Mouse (Mus musculus): ENCODE results near the gene Lcn2. TPM values are rescaled to one million over a fixed set of nuclear protein-coding genes. Genes with fewer than 3 reads are reported as not detected.

Lcn2 gene
- polyA plus RNA-seq, 1 experiment: 32.0 TPM

DNA sequence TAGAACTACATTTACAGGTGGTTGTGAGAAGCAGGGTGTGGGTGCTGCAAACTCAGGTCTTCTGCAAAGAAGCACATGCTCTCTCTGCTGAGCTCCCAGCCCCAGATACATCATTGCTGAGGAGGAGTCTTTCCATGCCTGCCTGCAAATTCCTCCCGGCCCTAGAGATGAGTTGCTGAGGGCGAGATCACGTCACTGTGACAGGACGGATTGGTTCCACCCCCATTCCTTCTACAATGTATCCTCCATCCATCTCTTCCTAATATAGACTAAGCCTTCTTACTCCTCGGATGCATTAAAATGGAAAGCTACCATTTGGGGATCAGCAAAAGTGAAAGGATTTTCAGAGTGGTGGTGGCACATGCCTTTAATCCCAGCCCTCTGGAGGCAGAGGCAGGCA is 37.5 kb upstream of the Lcn2 start:
- Histone ChIP-seq H3K4me3 (replicated peaks) (peak overlapping the region; percentile 38), H3K4me1 (peaks cover 82% of the 10 kb centered on the region), H3K9me3 (no peaks in the 10 kb centered on the region), H3K36me3 (replicated peaks; ENCODE audit: low read length) (peaks cover 28% of the 10 kb centered on the region), H3K27me3 (replicated peaks) (no peaks in the 10 kb centered on the region)
- no peak for TF ChIP-seq FLI1 (IDR thresholded peaks at IDR 0.05; ENCODE audit: low read length)
- TF ChIP-seq GATA1 (IDR thresholded peaks at IDR 0.05; ENCODE audit: borderline replicate concordance, low read length): no peak

DNA sequence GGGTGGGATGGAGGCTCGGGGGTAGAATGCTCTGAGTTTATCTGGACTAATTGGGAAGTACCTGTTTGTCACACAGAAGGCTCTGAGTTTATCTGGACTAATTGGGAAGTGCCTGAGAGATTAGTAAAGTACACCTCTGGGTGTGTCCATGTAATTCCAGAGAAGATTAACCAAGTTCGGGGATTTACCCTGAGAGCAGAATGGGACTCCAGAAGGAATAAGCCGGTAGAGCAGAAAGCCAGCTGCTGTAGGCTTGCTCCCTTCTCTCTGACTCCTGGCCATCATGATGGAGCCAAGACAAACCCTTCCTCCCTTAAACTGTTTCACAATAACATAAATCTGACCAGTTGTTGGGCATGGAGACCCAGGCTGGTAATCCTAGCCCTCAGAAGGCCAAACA is 36.7 kb upstream of the Lcn2 start:
- no peak for TF ChIP-seq GATA1 (IDR thresholded peaks at IDR 0.05; ENCODE audit: borderline replicate concordance, low read length)
- no peak for TF ChIP-seq FLI1 (IDR thresholded peaks at IDR 0.05; ENCODE audit: low read length)
- Histone ChIP-seq H3K36me3 (replicated peaks; ENCODE audit: low read length) (peaks cover 31% of the 10 kb centered on the region), H3K9me3 (no peaks in the 10 kb centered on the region), H3K27me3 (replicated peaks) (no peaks in the 10 kb centered on the region), H3K4me3 (replicated peaks) (no peak overlapping the region), H3K4me1 (peaks cover 81% of the 10 kb centered on the region)

DNA sequence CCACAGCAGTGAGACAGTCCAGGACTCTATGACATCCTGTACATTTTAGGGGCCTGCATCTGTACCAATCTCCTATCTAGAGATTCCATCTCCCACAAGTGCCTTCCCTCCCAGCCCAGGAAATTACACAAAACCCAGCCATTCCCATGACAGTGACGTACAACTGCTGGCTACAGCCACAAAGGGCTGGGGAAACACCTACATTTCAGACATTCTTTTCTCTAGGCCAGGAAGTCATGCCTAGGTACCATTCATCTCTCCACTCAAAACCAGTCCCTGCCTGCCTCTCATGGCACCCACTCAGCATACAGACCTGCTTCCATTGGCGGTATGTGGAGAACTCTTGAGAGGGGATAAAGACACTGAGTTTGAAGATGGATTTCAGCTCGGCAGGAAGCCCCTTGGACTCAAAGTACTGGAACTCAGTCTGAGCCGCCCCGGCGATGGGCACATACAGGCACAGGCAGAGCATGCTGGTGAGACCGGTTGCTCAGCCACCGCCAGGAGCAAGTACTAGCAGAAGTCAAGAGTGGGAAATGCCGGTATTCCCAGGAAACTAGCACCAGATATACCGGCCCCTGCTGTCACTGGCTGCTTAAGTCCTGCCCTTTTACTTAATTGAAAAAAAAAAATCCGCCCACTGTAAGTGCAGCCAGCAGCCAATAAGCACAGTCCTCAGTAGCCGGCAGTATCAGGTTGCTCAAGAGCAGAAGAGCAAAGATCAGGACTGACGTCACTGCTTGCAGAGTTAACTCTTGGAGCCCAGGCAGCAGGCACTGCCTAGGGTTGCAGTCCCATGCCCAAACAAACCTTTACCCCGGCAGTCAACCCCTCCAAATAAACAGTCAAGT is 35.7 kb upstream of the Lcn2 start:
- H3K4me3 ChIP-seq (replicated peaks): peak overlapping the region; percentile 88
- TF ChIP-seq GATA1 (IDR thresholded peaks at IDR 0.05; ENCODE audit: borderline replicate concordance, low read length) (no peak), FLI1 (IDR thresholded peaks at IDR 0.05; ENCODE audit: low read length) (no peak)

DNA sequence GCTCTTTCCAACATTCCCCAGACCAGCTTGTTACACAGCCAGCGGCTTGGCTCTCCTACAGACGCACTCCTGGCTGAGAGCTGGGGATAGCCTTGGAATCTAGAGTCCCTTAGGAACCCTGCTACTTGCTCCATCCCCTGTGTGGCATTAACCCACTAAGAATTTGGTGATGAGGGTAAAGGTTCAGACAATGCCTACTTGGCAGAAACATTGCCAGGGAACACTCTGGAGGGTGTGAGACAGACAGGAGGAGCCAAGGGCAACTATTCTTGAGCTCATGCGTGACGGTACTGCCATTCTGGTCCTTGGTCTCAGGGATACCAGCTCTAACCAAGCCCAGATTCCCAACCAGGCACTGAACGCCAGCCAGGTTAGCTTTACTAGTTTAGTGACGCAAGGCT is 33.8 kb upstream of the Lcn2 start:
- Histone ChIP-seq H3K4me3 (replicated peaks) (no peak overlapping the region), H3K9me3 (no peaks in the 10 kb centered on the region), H3K27me3 (replicated peaks) (no peaks in the 10 kb centered on the region), H3K4me1 (peaks cover 55% of the 10 kb centered on the region), H3K36me3 (replicated peaks; ENCODE audit: low read length) (peaks cover 57% of the 10 kb centered on the region)
- TF ChIP-seq FLI1 (IDR thresholded peaks at IDR 0.05; ENCODE audit: low read length) (no peak), GATA1 (IDR thresholded peaks at IDR 0.05; ENCODE audit: borderline replicate concordance, low read length) (no peak)

More for the DNA sequence above, 35.7 kb upstream of the Lcn2 start:
- no peaks in the 10 kb centered on the region for H3K9me3 ChIP-seq
- H3K27me3 ChIP-seq (replicated peaks): no peaks in the 10 kb centered on the region
- H3K4me1 ChIP-seq: peaks cover 70% of the 10 kb centered on the region
- H3K36me3 ChIP-seq (replicated peaks; ENCODE audit: low read length): peaks cover 39% of the 10 kb centered on the region

DNA sequence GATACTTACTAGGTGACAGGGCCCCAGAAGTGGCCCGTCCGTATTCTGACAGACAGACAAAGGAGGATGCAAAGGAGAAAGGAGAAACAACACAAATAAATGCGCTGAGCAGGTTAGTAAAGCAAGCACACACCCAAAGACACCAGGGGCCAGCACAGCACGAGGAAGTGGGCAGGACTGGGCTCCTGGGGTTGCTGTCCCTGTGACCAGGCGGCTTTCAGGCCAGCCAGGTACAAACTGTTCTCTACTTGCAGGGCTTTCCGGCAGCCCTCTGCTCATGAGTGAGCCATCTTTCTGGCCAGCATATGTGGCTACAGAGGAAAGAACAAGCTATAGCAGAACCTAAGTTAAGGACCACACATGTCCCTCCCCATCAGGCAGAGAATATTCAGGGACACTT is 32.6 kb upstream of the Lcn2 start:
- H3K4me1 ChIP-seq: peaks cover 45% of the 10 kb centered on the region
- TF ChIP-seq GATA1 (IDR thresholded peaks at IDR 0.05; ENCODE audit: borderline replicate concordance, low read length) (no peak), FLI1 (IDR thresholded peaks at IDR 0.05; ENCODE audit: low read length) (no peak)
- no peaks in the 10 kb centered on the region for H3K9me3 ChIP-seq
- H3K4me3 ChIP-seq (replicated peaks): no peak overlapping the region
- peaks cover 65% of the 10 kb centered on the region for H3K36me3 ChIP-seq (replicated peaks; ENCODE audit: low read length)
- no peaks in the 10 kb centered on the region for H3K27me3 ChIP-seq (replicated peaks)

DNA sequence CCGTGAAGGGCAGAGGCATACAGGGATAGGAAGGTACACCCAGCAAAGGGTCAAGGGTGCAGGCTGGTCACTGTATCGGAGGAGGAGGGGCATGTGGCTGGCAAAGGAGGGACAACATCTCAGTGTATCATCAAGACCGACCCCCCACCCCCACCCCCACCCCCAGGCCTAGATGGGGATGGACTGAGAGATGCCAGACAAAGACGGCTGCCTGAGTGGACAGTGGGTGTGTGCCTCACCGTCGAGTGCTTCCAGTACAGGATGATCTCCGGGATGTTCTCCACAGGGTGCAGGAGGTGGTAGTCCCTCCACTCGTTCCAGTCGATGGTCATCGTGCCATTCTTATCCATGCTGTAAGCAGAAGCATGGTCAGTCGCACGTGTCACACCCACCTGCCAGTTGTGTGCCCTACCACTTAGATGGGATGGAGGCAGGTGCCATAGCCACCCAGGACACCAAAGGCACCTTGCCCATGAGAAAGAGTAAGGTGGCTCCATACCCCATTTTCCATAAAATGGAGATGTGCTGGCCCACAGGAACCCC is 32.1 kb upstream of the Lcn2 start:
- TF ChIP-seq FLI1 (IDR thresholded peaks at IDR 0.05; ENCODE audit: low read length) (no peak), GATA1 (IDR thresholded peaks at IDR 0.05; ENCODE audit: borderline replicate concordance, low read length) (no peak)
- H3K4me1 ChIP-seq: peaks cover 41% of the 10 kb centered on the region
- no peaks in the 10 kb centered on the region for H3K27me3 ChIP-seq (replicated peaks)
- H3K4me3 ChIP-seq (replicated peaks): peak overlapping the region; percentile 52
- H3K36me3 ChIP-seq (replicated peaks; ENCODE audit: low read length): peaks cover 68% of the 10 kb centered on the region
- no peaks in the 10 kb centered on the region for H3K9me3 ChIP-seq

DNA sequence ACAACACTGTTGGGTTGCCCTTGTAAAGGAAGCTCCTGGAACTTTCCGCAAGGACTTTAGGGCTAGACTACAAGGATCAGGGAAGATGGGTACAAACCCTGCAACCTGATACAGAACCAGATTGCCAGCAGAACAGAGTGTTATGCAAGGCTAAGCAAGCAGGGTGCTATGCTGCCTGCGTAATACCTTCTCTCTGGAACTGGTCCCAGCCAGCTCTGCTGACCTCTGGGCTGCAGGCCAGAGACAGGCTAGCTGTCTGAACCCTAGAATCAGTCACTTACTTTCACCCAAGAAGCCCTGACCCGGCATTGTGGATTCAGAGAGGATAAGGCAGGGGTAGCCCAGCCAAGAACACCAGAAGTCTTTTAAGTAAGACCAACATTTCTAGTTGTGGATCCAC is 31.3 kb upstream of the Lcn2 start:
- Histone ChIP-seq H3K27me3 (replicated peaks) (no peaks in the 10 kb centered on the region), H3K4me1 (peaks cover 33% of the 10 kb centered on the region), H3K4me3 (replicated peaks) (no peak overlapping the region), H3K9me3 (no peaks in the 10 kb centered on the region), H3K36me3 (replicated peaks; ENCODE audit: low read length) (peaks cover 76% of the 10 kb centered on the region)
- no peak for TF ChIP-seq FLI1 (IDR thresholded peaks at IDR 0.05; ENCODE audit: low read length)
- no peak for TF ChIP-seq GATA1 (IDR thresholded peaks at IDR 0.05; ENCODE audit: borderline replicate concordance, low read length)

DNA sequence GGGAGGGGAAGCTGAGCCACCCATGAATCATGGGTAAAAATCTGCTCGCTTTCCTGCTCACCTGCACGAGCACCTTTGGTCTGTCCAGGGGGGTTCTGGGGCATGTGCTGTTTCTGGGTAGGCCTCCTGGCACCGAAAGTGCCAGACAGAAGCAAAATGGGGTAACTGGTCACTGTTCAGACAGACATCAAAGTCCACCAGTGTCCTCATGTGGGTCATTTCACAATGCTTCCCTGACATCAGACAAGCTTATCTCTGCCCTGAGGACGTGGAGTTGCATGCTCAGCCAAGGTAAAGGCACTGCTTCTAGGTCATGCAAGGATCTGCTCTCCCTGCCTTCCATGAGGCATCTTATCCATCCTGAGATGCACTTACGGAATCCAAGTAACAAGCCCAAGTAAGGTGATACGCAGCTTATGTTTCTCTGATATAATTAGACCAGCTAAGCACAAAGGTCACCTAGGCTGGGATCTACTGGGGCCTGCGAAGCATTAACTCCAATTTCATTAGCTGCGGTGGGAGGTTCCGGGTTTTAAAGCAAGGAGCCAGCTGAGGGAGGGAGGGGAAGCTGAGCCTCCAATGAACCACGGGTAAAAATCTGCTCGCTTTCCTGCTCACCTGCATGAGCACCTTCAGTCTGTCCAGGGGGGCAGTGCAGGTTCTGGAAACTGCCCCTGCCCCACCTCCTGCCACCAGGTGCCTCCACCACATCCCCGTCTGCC is 30.5 kb upstream of the Lcn2 start:
- Histone ChIP-seq H3K36me3 (replicated peaks; ENCODE audit: low read length) (peaks cover 83% of the 10 kb centered on the region), H3K27me3 (replicated peaks) (no peaks in the 10 kb centered on the region), H3K4me3 (replicated peaks) (no peak overlapping the region), H3K9me3 (no peaks in the 10 kb centered on the region), H3K4me1 (peaks cover 26% of the 10 kb centered on the region)
- no peak for TF ChIP-seq GATA1 (IDR thresholded peaks at IDR 0.05; ENCODE audit: borderline replicate concordance, low read length)
- TF ChIP-seq FLI1 (IDR thresholded peaks at IDR 0.05; ENCODE audit: low read length): no peak

DNA sequence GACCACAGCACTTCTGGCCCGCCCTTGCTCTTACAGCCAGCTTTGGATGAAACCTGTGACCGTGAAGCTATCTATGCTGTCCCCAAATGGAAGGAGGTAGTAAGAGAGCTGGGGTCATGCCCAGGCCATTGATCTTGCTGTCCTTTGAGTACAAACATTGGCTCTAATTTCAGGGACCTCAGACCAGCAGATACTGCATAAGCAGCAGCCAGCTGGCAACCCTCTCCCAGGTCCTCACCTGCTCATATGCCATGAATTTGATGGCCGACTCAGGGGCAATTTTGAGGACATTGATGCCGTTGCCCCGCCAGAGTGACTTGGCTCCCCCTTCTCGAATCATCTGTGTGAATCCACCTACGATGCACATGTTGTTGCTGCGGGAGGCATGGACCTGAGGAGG is 29.4 kb upstream of the Lcn2 start:
- TF ChIP-seq GATA1 (IDR thresholded peaks at IDR 0.05; ENCODE audit: borderline replicate concordance, low read length): no peak
- TF ChIP-seq FLI1 (IDR thresholded peaks at IDR 0.05; ENCODE audit: low read length): no peak
- H3K9me3 ChIP-seq: no peaks in the 10 kb centered on the region
- peaks cover 86% of the 10 kb centered on the region for H3K36me3 ChIP-seq (replicated peaks; ENCODE audit: low read length)
- no peaks in the 10 kb centered on the region for H3K27me3 ChIP-seq (replicated peaks)
- peaks cover 19% of the 10 kb centered on the region for H3K4me1 ChIP-seq
- H3K4me3 ChIP-seq (replicated peaks): no peak overlapping the region

DNA sequence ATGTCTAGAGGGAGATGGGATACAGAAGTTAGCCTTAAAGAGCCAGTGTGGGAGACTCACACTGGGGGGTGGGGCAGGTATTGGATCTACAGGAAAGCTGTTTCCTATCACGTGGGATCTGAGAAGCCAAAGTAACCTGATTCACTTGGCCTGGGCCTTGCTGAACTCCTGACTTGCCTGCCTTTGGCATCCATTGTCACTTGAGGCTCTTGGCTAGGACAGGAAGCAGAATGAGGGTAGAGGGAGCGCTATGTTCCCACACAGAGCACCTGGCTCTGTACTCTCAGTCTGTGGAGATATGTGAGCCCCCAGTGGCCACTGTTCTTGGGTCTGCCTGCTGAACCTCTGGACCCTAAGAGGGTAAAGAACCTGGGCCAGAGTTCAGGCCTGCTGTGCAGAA is 28.5 kb upstream of the Lcn2 start:
- H3K9me3 ChIP-seq: no peaks in the 10 kb centered on the region
- no peak overlapping the region for H3K4me3 ChIP-seq (replicated peaks)
- H3K27me3 ChIP-seq (replicated peaks): no peaks in the 10 kb centered on the region
- peaks cover 82% of the 10 kb centered on the region for H3K36me3 ChIP-seq (replicated peaks; ENCODE audit: low read length)
- peaks cover 10% of the 10 kb centered on the region for H3K4me1 ChIP-seq
- TF ChIP-seq FLI1 (IDR thresholded peaks at IDR 0.05; ENCODE audit: low read length): no peak
- TF ChIP-seq GATA1 (IDR thresholded peaks at IDR 0.05; ENCODE audit: borderline replicate concordance, low read length): no peak

Data from megakaryocyte, embryonic 14.5 days (primary cell).